Mouse (Mus musculus) natural killer cell, adult 2 months (primary cell): ENCODE measurements around the gene E330021D16Rik.
A peak's percentile ranks its signal among the peaks of the same experiment; 100 is the strongest.
"Not testable (repeated sequence)": the region's sequence is repeated elsewhere in the genome, so short reads cannot be mapped to it uniquely, and the experiment has no call there.

Source experiments
- DNase-seq, 2 experiments: peaks; one replicate each; pipeline ENCODE4 v3.0.0; 2022; ENCODE audit warnings: low spot score in 2 of 2

E330021D16Rik gene

DNA sequence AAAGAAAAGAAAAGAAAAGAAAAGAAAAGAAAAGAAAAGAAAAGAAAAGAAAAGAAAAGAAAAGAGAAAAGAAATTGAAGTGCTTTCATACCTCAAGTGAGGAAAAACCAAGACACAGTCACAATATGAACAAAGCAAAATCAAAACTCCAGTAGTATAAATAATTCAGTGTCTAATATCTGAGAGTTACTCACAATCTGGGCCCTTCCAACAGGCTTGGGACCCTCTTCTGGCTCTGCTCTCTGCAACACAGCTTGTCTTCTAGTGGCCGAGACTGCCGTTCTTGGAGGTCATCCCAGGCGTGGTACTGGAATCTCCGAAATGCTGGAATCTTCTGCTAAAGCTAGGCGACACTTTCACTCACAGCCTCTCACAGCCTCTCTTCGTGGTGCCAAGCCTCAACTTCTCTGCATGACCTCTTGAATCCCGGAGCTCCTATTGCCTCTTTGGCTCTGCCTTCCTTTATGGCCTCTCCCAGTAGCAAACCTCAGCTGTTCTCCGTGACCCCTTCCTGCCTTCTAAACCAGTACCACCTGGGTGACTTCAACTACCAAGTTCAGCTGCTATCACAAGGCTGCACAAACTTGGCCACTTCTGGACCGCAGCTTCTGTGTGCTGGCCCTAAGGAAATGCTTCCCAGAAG is at the start of gene E330021D16Rik:
TSS of gene E330021D16Rik (minus strand) at position 437 of the 643 bp plus-strand sequence.
- DNase-seq, result no peak

DNA sequence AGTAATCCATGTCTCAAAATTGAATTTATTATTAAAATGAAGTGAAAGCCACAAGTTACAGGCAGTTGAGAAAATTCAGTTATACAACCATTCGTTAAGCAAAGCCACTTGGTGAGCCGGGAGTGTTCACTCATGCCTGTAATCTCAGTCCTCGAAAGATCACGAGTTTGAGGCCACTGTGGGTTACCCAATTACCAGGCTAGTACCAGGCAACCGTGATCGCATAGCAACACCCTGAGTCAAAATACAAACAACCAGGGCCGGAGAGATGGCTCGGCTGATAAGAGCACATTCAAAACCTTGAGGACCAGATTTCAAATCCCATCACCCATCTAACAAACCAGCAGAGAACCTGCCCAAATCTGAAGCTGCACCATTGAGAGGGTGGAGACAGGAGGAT is 49.7 kb upstream of the E330021D16Rik start:
- peak; percentile 66 to 77 for DNase-seq

GRCm38 (mm10) chr6:136464121-136464621 is 48.8 kb upstream of the E330021D16Rik start:
- DNase-seq, result peak in 1 of 2 experiments; percentile 51

DNA sequence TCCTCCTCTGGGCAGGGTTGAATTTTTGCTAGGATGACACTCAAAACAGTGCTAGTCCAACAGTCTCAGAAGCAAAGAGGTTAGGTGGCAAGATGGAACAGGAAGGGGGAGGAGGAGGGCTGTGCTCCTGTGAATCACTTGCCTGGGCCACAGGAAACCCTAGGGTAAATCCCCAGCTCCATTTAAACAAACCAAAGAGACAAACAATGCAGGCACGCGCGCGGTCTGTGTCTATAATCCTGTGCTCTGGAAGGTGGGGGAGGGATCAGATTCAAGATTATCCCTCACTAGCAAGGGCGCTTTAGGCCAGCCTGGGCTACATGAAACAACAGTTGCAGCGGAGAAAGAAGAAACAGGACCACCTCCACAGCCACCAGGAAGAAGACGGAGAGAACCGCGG is 48.1 kb upstream of the E330021D16Rik start:
- DNase-seq, result peak; percentile 48 to 70

GRCm38 (mm10) chr6:136459156-136459555 is 43.8 kb upstream of the E330021D16Rik start:
- DNase-seq, result no peak

DNA sequence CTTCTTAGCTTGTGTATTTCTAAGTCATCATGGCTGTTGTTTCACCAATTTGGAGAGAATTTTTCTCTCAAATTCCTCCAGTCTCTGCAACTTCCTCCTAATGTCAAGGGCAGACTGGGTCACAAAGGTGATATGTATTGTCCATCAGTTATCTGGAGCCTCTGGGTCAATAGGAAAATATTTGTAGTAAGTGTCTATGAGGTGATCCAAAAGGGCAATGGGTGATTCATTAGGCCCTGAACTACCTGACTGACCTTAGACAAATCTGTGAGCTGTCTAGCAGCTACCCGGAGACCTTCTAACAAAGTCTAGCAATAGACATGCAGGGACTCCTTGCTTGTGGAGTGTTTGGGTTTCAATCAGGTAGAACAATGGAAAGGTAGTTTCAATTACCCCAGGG is 40.9 kb upstream of the E330021D16Rik start:
- no peak for DNase-seq

DNA sequence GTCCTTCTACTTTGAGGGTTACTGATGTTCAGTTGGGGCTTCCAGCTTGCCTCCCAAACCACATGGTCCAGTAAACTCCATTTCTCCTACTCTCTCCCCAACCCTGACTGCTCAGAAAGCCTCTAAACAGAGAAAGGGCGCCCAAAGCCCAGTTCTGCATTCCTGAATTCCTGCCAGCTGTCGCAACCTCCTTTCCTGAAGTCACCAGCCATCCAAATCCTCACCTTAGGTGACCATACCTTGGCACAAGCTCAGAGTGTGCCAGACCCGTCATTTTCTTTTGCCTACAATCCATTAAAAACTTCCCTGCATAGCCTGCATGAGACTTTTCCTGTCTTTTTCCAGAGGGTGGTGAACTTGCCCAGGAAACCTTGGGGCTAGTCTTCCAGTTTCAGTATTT is 40.3 kb upstream of the E330021D16Rik start:
- DNase-seq, result no peak

DNA sequence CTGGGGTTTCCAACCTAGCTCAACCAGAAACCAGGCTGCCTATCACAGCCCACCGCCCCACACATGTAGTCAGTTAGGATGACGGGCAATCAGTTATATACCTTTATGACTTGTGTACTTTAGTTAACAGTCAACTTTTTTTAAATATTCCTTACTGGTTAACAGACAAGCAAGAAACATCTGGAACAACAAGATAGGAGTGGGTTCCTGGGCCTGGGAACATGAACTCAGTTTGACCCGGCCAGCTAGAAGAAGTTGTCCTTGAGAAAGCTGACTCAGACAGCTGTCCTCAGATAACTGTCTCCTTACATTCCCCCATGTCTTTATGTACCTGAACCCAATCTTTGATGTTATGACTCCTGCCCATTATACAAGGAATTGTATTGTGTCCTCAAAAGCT is 37.3 kb upstream of the E330021D16Rik start:
- no peak for DNase-seq

GRCm38 (mm10) chr6:136450863-136451262 is 35.5 kb upstream of the E330021D16Rik start:
- DNase-seq, result no peak

- DNase-seq, result peak in 1 of 2 experiments; percentile 7
Observed at GRCm38 (mm10) chr6:136449930-136450329, 34.6 kb upstream of the E330021D16Rik start.

DNA sequence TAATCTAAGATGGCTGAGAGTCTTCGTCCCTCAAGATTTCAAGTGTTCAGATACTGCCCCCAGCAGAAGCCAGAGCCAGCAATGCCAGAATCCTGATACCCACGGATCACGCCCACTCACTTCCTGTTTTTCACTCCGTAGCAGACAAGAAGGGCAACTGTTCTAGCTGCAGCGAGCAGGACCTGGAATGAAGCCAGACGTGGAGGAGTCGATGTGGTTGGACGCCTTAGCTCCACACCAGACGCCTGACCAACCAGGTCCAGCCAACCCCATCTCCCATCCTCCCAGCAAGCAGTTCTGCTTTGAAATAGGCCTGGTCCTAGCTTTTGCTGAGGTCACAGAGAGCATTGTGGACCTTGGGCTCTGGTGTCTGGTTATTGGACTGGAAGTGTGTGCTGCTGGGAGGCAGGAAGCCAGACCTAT is 33.9 kb upstream of the E330021D16Rik start:
- DNase-seq, result peak; percentile 47 to 77

GRCm38 (mm10) chr6:136439205-136439604 is 23.8 kb upstream of the E330021D16Rik start:
- DNase-seq, result not testable (repeated sequence)

DNA sequence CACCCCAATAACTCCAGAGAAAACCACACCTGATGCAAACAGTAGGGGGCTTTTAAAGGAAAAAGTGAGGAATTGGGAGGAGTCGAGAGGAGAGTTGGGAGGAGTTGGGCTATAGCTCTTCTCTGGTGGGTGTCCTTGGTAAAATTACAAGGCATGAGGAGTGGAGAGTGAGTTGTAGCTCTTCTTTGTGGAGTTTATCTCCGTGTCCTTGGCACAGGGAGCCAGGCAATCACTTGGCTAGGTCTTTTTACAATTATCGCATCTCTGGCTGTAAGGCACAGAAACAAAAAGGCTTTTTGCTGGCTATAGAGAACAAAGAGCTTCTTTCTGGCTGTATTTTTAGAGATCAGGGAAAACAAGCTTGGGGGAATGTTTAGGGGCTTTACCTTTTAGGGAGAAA is 20.8 kb upstream of the E330021D16Rik start:
- DNase-seq, result not testable (repeated sequence)

GRCm38 (mm10) chr6:136433573-136433972 is 18.2 kb upstream of the E330021D16Rik start:
- DNase-seq, result no peak

DNA sequence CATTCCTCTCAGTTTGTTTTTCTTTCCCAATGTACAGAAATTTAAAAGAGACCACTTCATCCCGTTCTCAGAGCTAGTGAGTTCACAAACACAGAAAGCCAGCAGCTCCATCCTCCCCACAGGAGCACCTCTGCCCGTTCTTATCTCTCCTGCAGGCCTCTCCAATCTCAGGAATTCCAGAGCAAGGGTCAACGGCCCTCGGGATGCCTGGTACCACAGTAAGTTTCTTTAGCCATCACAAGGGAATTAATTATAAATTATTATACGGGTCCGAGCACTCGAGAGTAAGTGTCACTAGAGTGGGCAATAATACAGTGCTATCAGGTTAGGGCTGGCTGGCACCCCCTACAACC is 16.5 kb upstream of the E330021D16Rik start:
- DNase-seq, result no peak

DNA sequence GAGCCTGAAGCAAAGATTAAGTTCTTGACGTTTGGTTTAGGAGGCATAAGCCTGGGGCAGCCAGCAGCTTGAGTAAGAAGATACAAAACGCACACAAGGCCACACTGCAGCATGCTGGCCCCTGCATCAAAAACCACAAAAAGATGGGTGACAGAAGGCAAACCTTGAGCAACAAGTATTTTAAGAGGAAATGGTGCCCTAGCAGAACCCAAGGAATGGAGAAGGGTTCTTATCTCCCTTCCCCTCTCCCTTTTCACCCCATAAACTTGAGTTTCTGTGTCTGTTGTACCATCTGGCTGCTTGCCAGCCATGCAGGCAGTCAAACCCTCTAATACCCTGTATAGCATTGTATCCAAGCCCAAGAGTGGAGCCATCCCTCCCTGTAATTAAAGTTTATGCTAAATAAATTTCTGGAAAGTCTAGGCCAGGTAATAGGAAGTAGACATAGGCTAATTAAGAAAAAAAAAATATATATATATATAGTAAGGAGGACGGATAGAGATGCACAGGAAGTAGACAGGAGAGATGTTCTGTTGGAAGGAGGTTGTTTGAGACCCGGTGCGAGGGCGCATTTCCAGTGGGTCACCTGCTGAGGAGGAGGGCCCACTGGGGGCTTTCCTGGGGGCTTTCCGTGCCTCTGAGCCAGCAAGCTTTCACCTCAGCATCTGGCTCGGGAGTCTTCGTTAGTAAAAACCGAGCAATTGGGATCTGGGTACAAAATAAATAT is 16.0 kb upstream of the E330021D16Rik start:
- DNase-seq, result no peak

- DNase-seq, result no peak
Observed at GRCm38 (mm10) chr6:136429441-136429840, 14.1 kb upstream of the E330021D16Rik start.

- no peak for DNase-seq
Observed at GRCm38 (mm10) chr6:136428412-136428811, 13.0 kb upstream of the E330021D16Rik start.

- DNase-seq, result no peak
Observed at GRCm38 (mm10) chr6:136427240-136427639, 11.9 kb upstream of the E330021D16Rik start.

DNA sequence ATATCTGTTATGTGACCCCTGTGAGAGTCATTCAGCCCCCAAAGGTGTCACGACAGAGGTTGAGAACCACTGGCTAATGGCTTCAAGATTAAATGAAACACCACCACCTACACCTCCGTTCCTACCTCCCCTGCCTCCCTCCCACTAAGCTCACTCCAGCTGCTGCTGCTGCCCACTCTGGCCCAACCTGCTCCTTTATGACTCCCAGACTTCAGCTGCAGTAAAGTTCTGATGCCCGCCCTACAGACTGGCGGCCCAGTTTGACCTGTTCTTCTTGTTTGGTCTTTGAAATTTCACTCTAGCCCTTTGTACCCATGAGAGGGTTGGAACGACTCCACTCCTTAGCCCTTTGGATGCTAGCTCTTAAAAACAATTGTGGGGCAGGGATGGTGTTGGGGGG is 10.6 kb upstream of the E330021D16Rik start:
- DNase-seq, result no peak

DNA sequence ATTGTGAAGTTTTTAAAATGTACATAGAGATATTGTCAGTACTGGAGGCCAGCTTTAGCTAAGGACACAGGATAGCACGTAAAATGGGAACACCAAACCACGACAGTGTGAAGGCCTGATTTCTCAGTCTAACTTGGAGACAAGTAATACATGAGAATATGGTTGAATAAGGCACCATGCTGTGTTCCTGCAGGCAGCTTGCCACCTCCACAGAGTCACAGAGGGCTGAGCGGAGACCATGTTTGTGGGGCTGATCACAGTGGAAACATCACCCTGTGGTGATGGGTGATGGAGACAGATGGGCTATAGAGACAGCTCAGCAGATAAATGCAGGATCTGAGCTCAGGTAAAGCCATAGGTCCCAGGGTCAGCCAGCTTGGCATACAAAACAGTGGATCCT is 8.8 kb upstream of the E330021D16Rik start:
- DNase-seq, result no peak

GRCm38 (mm10) chr6:136423201-136423600 is 7.8 kb upstream of the E330021D16Rik start:
- DNase-seq, result no peak
